Mouse (Mus musculus): ENCODE measurements at regions not wholly inside any gene's neighbourhood (a gene's known extent, or its start where the extent isn't known, plus 50 kb on each side); places are given as distances from the start of the nearest gene placed in this dataset.

GRCm38 (mm10) chr13:72370997-72371396 is 257.6 kb upstream of the Irx2 start:
- ATAC-seq (ENCODE audit: low FRiP score, low TSS enrichment): no peak
- H3K4me2 ChIP-seq (replicated peaks; ENCODE audit: low read depth, low read length): no peak overlapping the region
- no peak overlapping the region for H3K27ac ChIP-seq (ENCODE audit: low read depth, low read length)
- H3K36me3 ChIP-seq (ENCODE audit: control insufficient read depth, insufficient read depth, low read length): no peaks in the 10 kb centered on the region
- peaks cover 6% of the 10 kb centered on the region for H3K4me1 ChIP-seq (ENCODE audit: control insufficient read depth, insufficient read depth, low read length)
- whole genome bisulfite sequencing: 53% methylated on average over 5 of the region's 5 CpGs
- peaks cover 3% of the 10 kb centered on the region for H3K27me3 ChIP-seq (ENCODE audit: control insufficient read depth, insufficient read depth, low read length)
- H3K4me3 ChIP-seq (ENCODE audit: low read length): no peak overlapping the region
- H3K9me3 ChIP-seq (ENCODE audit: control insufficient read depth, low read length): no peaks in the 10 kb centered on the region
- H3K9ac ChIP-seq (ENCODE audit: low read depth, low read length): no peak overlapping the region

GRCm38 (mm10) chr13:72393366-72393765 is 235.3 kb upstream of the Irx2 start:
- Histone ChIP-seq H3K9me3 (ENCODE audit: control insufficient read depth, low read length) (no peaks in the 10 kb centered on the region), H3K4me1 (ENCODE audit: control insufficient read depth, insufficient read depth, low read length) (no peaks in the 10 kb centered on the region), H3K36me3 (ENCODE audit: control insufficient read depth, insufficient read depth, low read length) (no peaks in the 10 kb centered on the region), H3K27me3 (ENCODE audit: control insufficient read depth, insufficient read depth, low read length) (no peaks in the 10 kb centered on the region), H3K27ac (ENCODE audit: low read depth, low read length) (no peak overlapping the region), H3K4me2 (replicated peaks; ENCODE audit: low read depth, low read length) (no peak overlapping the region), H3K4me3 (ENCODE audit: low read length) (no peak overlapping the region), H3K9ac (ENCODE audit: low read depth, low read length) (no peak overlapping the region)
- WGBS: 95% methylated on average over 2 of the region's 2 CpGs
- ATAC-seq (ENCODE audit: low FRiP score, low TSS enrichment): no peak

DNA sequence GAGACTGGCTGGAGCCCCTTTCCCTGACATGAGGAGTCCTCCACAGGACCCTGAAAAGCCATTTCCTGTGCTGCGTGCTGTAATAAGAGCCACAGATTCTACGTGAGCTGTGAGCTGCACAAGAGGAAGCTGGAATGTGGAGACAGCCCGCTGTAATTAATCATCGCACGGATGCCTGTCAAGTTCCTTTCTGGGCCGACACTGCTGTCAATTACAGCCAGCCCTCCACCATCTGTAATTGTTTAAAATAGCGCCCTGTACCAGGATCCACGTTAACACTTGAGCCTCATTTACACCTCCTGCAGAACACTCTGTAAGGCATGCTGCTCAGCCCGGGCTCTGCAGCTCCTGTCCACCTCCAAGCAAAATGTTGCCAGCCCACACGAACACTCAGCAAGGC is 227.9 kb upstream of the Irx2 start:
- Histone ChIP-seq H3K4me3 (ENCODE audit: low read length) (no peak overlapping the region), H3K4me1 (ENCODE audit: control insufficient read depth, insufficient read depth, low read length) (no peaks in the 10 kb centered on the region), H3K36me3 (ENCODE audit: control insufficient read depth, insufficient read depth, low read length) (no peaks in the 10 kb centered on the region), H3K27me3 (ENCODE audit: control insufficient read depth, insufficient read depth, low read length) (no peaks in the 10 kb centered on the region; the same call in 1 of the 2 replicates), H3K27ac (ENCODE audit: low read depth, low read length) (no peak overlapping the region), H3K9ac (ENCODE audit: low read depth, low read length) (no peak overlapping the region), H3K9me3 (ENCODE audit: control insufficient read depth, low read length) (no peaks in the 10 kb centered on the region), H3K4me2 (replicated peaks; ENCODE audit: low read depth, low read length) (peak overlapping the region; percentile 10; the same call in 1 of the 2 replicates)
- peak; percentile 78 for ATAC-seq (ENCODE audit: low FRiP score, low TSS enrichment)
- 16% methylated on average over 10 of the region's 10 CpGs for WGBS

DNA sequence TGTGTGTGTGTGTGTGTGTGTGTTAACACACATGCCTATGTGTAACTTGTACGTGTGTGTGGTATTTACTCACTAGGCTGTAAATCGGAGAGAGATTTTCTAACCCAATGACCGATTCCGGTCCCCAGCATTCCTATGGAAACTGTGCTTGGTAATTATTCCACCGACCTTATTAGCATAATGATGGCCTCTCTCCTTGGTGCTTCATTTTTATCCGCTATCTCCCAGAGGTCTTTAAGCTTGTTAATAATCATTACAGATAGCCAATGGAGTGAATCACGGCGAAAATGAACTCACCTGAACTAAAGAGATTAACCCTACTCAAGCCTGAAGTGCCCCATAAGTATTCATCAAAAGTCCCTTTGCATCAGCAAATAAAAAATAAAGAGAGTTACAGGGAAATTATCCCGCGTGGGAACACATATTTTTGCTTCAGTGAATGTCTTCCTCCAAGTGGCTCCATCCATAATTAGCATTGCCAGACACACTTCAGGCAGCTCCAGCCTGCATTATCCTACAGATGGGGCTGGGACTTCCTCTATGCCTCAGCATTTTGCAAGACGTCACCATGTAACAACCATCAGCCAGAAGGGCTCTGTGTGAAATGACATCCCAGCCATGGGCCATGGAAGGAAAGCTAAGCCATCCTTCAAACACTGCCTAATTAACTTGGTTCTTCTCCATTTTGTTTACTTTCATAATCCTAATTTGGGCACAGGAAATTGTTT is 219.2 kb upstream of the Irx2 start:
- WGBS: 82% methylated on average over 11 of the region's 11 CpGs
- H3K9me3 ChIP-seq (ENCODE audit: control insufficient read depth, low read length): no peaks in the 10 kb centered on the region
- ATAC-seq (ENCODE audit: low FRiP score, low TSS enrichment): no peak

GRCm38 (mm10) chr13:72412656-72413055 is 216.0 kb upstream of the Irx2 start:
- 90% methylated on average over 4 of the region's 4 CpGs for WGBS
- no peaks in the 10 kb centered on the region for H3K27me3 ChIP-seq (ENCODE audit: control insufficient read depth, insufficient read depth, low read length)
- no peak overlapping the region for H3K27ac ChIP-seq (ENCODE audit: low read depth, low read length)
- no peak overlapping the region for H3K4me3 ChIP-seq (ENCODE audit: low read length)
- no peaks in the 10 kb centered on the region for H3K9me3 ChIP-seq (ENCODE audit: control insufficient read depth, low read length)
- no peak for ATAC-seq (ENCODE audit: low FRiP score, low TSS enrichment)
- H3K4me2 ChIP-seq (replicated peaks; ENCODE audit: low read depth, low read length): no peak overlapping the region
- no peaks in the 10 kb centered on the region for H3K4me1 ChIP-seq (ENCODE audit: control insufficient read depth, insufficient read depth, low read length)
- no peak overlapping the region for H3K9ac ChIP-seq (ENCODE audit: low read depth, low read length)
- H3K36me3 ChIP-seq (ENCODE audit: control insufficient read depth, insufficient read depth, low read length): no peaks in the 10 kb centered on the region

More for the DNA sequence above, 219.2 kb upstream of the Irx2 start:
- Histone ChIP-seq H3K4me2 (replicated peaks; ENCODE audit: low read depth, low read length) (no peak overlapping the region), H3K4me1 (ENCODE audit: control insufficient read depth, insufficient read depth, low read length) (no peaks in the 10 kb centered on the region), H3K36me3 (ENCODE audit: control insufficient read depth, insufficient read depth, low read length) (no peaks in the 10 kb centered on the region), H3K4me3 (ENCODE audit: low read length) (no peak overlapping the region), H3K9ac (ENCODE audit: low read depth, low read length) (no peak overlapping the region), H3K27ac (ENCODE audit: low read depth, low read length) (no peak overlapping the region), H3K27me3 (ENCODE audit: control insufficient read depth, insufficient read depth, low read length) (no peaks in the 10 kb centered on the region; the same call in 1 of the 2 replicates)

DNA sequence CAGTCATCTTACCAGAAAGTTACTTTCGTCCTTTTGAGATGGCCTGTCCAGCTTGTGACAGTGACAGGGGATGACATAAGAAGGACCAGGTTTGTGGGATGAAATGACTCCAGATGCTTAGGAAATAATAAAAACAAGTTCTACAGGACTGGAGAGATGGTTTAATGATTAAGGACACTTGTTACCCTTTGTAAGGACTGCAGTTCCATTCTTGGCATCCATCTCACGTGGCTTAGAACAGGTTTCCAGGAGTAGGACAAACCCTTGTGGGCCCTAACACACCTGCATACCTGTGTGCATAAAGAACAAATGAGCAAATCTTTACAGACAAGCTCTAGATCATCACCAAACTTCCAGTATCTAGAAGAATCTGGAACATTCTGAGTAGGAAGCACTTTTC is 211.6 kb upstream of the Irx2 start:
- no peaks in the 10 kb centered on the region for H3K27me3 ChIP-seq (ENCODE audit: control insufficient read depth, insufficient read depth, low read length)
- H3K4me2 ChIP-seq (replicated peaks; ENCODE audit: low read depth, low read length): no peak overlapping the region
- H3K4me3 ChIP-seq (ENCODE audit: low read length): no peak overlapping the region
- 83% methylated on average over 2 of the region's 2 CpGs for WGBS
- no peak overlapping the region for H3K27ac ChIP-seq (ENCODE audit: low read depth, low read length)
- H3K9me3 ChIP-seq (ENCODE audit: control insufficient read depth, low read length): no peaks in the 10 kb centered on the region
- no peaks in the 10 kb centered on the region for H3K36me3 ChIP-seq (ENCODE audit: control insufficient read depth, insufficient read depth, low read length)
- ATAC-seq (ENCODE audit: low FRiP score, low TSS enrichment): no peak
- no peak overlapping the region for H3K9ac ChIP-seq (ENCODE audit: low read depth, low read length)
- H3K4me1 ChIP-seq (ENCODE audit: control insufficient read depth, insufficient read depth, low read length): no peaks in the 10 kb centered on the region

DNA sequence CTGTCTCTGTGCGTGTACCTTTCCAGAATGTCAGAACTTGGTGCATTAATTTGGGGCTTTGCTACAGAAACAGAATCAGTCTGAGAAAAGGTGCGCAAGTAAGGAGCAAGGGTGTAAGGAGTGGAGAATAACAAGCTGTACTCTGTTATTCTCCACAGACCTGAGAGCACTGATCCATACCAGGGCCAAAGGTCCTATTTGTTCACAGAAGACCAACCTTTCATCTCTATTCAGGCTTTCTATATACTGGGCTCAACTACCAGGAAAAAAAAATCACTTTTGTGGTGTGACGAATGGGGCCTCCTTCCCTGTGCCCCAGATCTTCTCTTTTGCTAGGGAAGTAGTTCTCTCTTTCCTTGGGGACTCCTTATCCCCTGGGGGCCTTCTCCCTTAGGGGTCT is 210.8 kb upstream of the Irx2 start:
- no peaks in the 10 kb centered on the region for H3K4me1 ChIP-seq (ENCODE audit: control insufficient read depth, insufficient read depth, low read length)
- no peaks in the 10 kb centered on the region for H3K9me3 ChIP-seq (ENCODE audit: control insufficient read depth, low read length)
- no peak overlapping the region for H3K4me2 ChIP-seq (replicated peaks; ENCODE audit: low read depth, low read length)
- no peaks in the 10 kb centered on the region for H3K27me3 ChIP-seq (ENCODE audit: control insufficient read depth, insufficient read depth, low read length)
- 82% methylated on average over 3 of the region's 3 CpGs for WGBS
- ATAC-seq (ENCODE audit: low FRiP score, low TSS enrichment): no peak
- no peak overlapping the region for H3K27ac ChIP-seq (ENCODE audit: low read depth, low read length)
- H3K4me3 ChIP-seq (ENCODE audit: low read length): no peak overlapping the region
- no peak overlapping the region for H3K9ac ChIP-seq (ENCODE audit: low read depth, low read length)
- no peaks in the 10 kb centered on the region for H3K36me3 ChIP-seq (ENCODE audit: control insufficient read depth, insufficient read depth, low read length)

DNA sequence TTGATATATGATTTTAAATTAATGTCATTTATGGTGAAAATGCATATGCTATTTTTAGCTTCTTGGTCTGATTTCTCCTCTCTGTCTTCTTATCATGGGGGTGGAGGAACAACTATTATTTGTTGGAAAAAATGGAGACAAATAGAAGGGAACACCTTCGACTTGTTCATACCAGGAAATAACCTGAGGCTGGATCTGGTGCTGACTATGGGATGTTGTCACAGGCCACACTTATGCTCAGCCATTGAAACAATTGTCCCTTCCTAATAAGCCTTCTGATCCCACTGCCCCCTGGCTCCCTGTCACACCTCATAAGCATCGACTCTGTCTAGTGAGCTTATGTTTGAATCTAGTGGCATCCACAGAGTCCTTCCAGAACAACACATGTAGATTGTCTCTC is 210.3 kb upstream of the Irx2 start:
- Histone ChIP-seq H3K27ac (ENCODE audit: low read depth, low read length) (no peak overlapping the region), H3K9me3 (ENCODE audit: control insufficient read depth, low read length) (no peaks in the 10 kb centered on the region), H3K4me1 (ENCODE audit: control insufficient read depth, insufficient read depth, low read length) (no peaks in the 10 kb centered on the region), H3K4me3 (ENCODE audit: low read length) (no peak overlapping the region), H3K4me2 (replicated peaks; ENCODE audit: low read depth, low read length) (no peak overlapping the region), H3K27me3 (ENCODE audit: control insufficient read depth, insufficient read depth, low read length) (no peaks in the 10 kb centered on the region), H3K36me3 (ENCODE audit: control insufficient read depth, insufficient read depth, low read length) (no peaks in the 10 kb centered on the region), H3K9ac (ENCODE audit: low read depth, low read length) (no peak overlapping the region)
- ATAC-seq (ENCODE audit: low FRiP score, low TSS enrichment): no peak
- WGBS: 70% methylated on average over 2 of the region's 2 CpGs

GRCm38 (mm10) chr13:72419532-72419931 is 209.1 kb upstream of the Irx2 start:
- Histone ChIP-seq H3K36me3 (ENCODE audit: control insufficient read depth, insufficient read depth, low read length) (no peaks in the 10 kb centered on the region), H3K9ac (ENCODE audit: low read depth, low read length) (no peak overlapping the region), H3K4me2 (replicated peaks; ENCODE audit: low read depth, low read length) (no peak overlapping the region), H3K9me3 (ENCODE audit: control insufficient read depth, low read length) (no peaks in the 10 kb centered on the region), H3K27me3 (ENCODE audit: control insufficient read depth, insufficient read depth, low read length) (no peaks in the 10 kb centered on the region), H3K4me1 (ENCODE audit: control insufficient read depth, insufficient read depth, low read length) (no peaks in the 10 kb centered on the region), H3K4me3 (ENCODE audit: low read length) (no peak overlapping the region), H3K27ac (ENCODE audit: low read depth, low read length) (no peak overlapping the region)
- no peak for ATAC-seq (ENCODE audit: low FRiP score, low TSS enrichment)
- 92% methylated on average over 4 of the region's 4 CpGs for WGBS

Measured in kidney, embryonic 14.5 days (tissue).